Mouse (Mus musculus): ENCODE data around the gene Csf2.

DNA sequence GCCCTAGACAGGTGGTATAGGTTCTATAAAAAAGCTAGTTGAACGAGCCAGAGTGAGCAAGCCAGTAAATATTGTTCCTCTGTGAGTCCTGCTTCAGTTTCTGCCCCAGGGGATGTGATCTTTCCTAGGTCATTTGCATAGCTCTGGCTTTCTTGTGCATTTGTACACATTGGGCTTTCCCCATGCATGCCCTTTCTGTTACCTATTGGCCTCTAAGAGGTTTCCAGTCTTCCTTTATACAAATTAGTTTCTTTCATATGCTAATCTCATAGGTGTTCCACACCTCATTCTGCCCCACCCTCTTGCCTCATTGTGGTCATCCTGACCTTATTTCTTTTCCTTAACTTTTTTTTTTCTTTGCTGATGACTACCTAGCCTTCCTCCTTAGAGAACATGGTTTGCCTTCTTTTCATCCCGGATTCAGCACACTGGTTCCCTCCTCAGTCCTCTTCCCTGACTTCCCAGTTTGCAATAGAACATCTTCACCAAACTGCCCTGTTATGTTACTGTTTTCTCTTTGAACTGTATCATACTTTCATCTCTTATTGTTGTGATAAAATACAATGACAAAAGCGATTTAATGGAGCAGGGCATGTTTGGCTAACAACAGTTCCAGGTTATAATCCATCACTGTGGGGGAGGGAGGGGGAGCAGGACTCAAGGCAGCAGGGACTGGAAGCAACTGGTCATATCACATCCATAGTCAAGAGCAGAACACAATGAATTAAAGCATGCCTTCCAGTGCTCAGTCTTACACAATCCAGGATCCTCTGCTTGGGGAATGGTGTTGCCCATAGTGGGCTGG is 47.4 kb downstream of the Csf2 start:
- TF ChIP-seq CTCF (IDR thresholded peaks at IDR 0.05; ENCODE audit: low read depth, low read length) (no peak), GATA1 (IDR thresholded peaks at IDR 0.05; ENCODE audit: borderline replicate concordance, low read length) (no peak), TAL1 (conservative IDR thresholded peaks at IDR 0.05; ENCODE audit: low read depth, low read length) (no peak), POLR2AphosphoS5 (IDR thresholded peaks at IDR 0.05; ENCODE audit: insufficient replicate concordance, low read depth, low read length) (no peak), GATA2 (IDR thresholded peaks at IDR 0.05; ENCODE audit: borderline replicate concordance, low read depth, low read length) (no peak)
